Comparison of ENCODE assay signal across 8 mouse cellular contexts in genomic region chr9:62420261-62420917, GRCm38 (mm10).
DNase-seq lines count a peak whose midpoint lies in the region; ATAC-seq and TF ChIP-seq lines count a peak whose summit lies in the region.

No protein-coding gene starts in this region.

- no peaks in the 10 kb centered on the region for H3K27me3 ChIP-seq in kidney, embryonic 16.5 days (ENCODE audit: insufficient read depth, low read length)
- H3K27me3 ChIP-seq in limb, embryonic 13.5 days, result no peaks in the 10 kb centered on the region

- TF ChIP-seq CTCF in olfactory bulb, adult 2 months (IDR thresholded peaks at IDR 0.05; ENCODE audit: insufficient read depth, low read depth, low read length), result no peak

- H3K27ac ChIP-seq in kidney, embryonic 16.5 days (ENCODE audit: low read length), result peak overlapping the region; percentile 75
- H3K27ac ChIP-seq in brown adipose tissue, adult 24 weeks (replicated peaks; ENCODE audit: low read depth, low read length), result peak overlapping the region; percentile 98
- no peak overlapping the region for H3K27ac ChIP-seq in limb, embryonic 13.5 days
- peak overlapping the region; percentile 30; the same call in 1 of the 2 replicates for H3K27ac ChIP-seq in olfactory bulb, adult 2 months (ENCODE audit: insufficient read depth, low read depth, low read length)

- peaks cover 12% of the 10 kb centered on the region for H3K4me1 ChIP-seq in kidney, embryonic 16.5 days (ENCODE audit: insufficient read depth, low read length)
- H3K4me1 ChIP-seq in brown adipose tissue, adult 24 weeks (ENCODE audit: control insufficient read depth, insufficient read depth, insufficient read length, low read length), result peaks cover 31% of the 10 kb centered on the region
- peaks cover 14% of the 10 kb centered on the region for H3K4me1 ChIP-seq in limb, embryonic 13.5 days
- peaks cover 25% of the 10 kb centered on the region for H3K4me1 ChIP-seq in olfactory bulb, adult 2 months (ENCODE audit: control insufficient read depth, insufficient read depth, low read length)

- H3K4me2 ChIP-seq in kidney, embryonic 16.5 days (replicated peaks; ENCODE audit: low read depth, low read length), result peak overlapping the region; percentile 55
- peak overlapping the region; percentile 60 for H3K4me2 ChIP-seq in limb, embryonic 13.5 days (replicated peaks)

- H3K9me3 ChIP-seq in kidney, embryonic 16.5 days (ENCODE audit: low read length), result no peaks in the 10 kb centered on the region
- H3K9me3 ChIP-seq in limb, embryonic 13.5 days, result 0 out of 2 replicates have a peak, but pooled peaks cover 7% of the 10 kb centered on the region

- ATAC-seq in kidney, embryonic 16.5 days (ENCODE audit: low FRiP score, low TSS enrichment), result no peak
- no peak for ATAC-seq in limb, embryonic 13.5 days (ENCODE audit: low FRiP score, low read depth)

- TF ChIP-seq POLR2A in olfactory bulb, adult 2 months (IDR thresholded peaks at IDR 0.05; ENCODE audit: insufficient read depth, low read depth, low read length), result no peak

- WGBS in kidney, embryonic 16.5 days, result 49% methylated on average over 10 of the region's 10 CpGs
- 54% methylated on average over 10 of the region's 10 CpGs for WGBS in limb, embryonic 13.5 days
- 53% methylated on average over 10 of the region's 10 CpGs for WGBS in olfactory bulb, adult 2 months

- H3K36me3 ChIP-seq in kidney, embryonic 16.5 days (ENCODE audit: insufficient read depth, low read length), result peaks cover 10% of the 10 kb centered on the region; the same call in 1 of the 2 replicates
- peaks cover 12% of the 10 kb centered on the region; the same call in 1 of the 2 replicates for H3K36me3 ChIP-seq in limb, embryonic 13.5 days

- H3K9ac ChIP-seq in kidney, embryonic 16.5 days (replicated peaks; ENCODE audit: low read length), result peak overlapping the region; percentile 57
- H3K9ac ChIP-seq in limb, embryonic 13.5 days, result 0 out of 2 replicates have a peak overlapping the region, but pooled peaks have one; percentile 56

- no peak for DNase-seq in kidney, postnatal 14 days
- DNase-seq in heart, adult 8-10 months (ENCODE audit: low spot score), result peak; percentile 73
- no peak for DNase-seq in layer of hippocampus, adult 9-10 months (ENCODE audit: low spot score)
- DNase-seq in thymus, postnatal 0 days (ENCODE audit: low spot score), result no peak

- H3K4me3 ChIP-seq in kidney, embryonic 16.5 days (ENCODE audit: low read length), result peak overlapping the region; percentile 31
- H3K4me3 ChIP-seq in brown adipose tissue, adult 24 weeks (ENCODE audit: insufficient read depth, low read depth, low read length), result peak overlapping the region; percentile 52
- H3K4me3 ChIP-seq in limb, embryonic 13.5 days, result peak overlapping the region; percentile 28
- no peak overlapping the region for H3K4me3 ChIP-seq in olfactory bulb, adult 2 months (ENCODE audit: insufficient read depth, low read depth, low read length)
